Mouse (Mus musculus): ENCODE measurements at regions not wholly inside any gene's neighbourhood (a gene's known extent, or its start where the extent isn't known, plus 50 kb on each side); places are given as distances from the start of the nearest gene placed in this dataset.

- no peaks in the 10 kb centered on the region for H3K27me3 ChIP-seq (ENCODE audit: control insufficient read depth, insufficient read depth, low read length)
- no peaks in the 10 kb centered on the region for H3K4me1 ChIP-seq (ENCODE audit: control insufficient read depth, insufficient read depth, low read length)
- H3K27ac ChIP-seq (replicated peaks; ENCODE audit: low read depth, low read length) = no peak overlapping the region
- no peak overlapping the region for H3K9ac ChIP-seq (replicated peaks; ENCODE audit: low read length)
- no peaks in the 10 kb centered on the region for H3K9me3 ChIP-seq (replicated peaks; ENCODE audit: control insufficient read depth, low read length)
- ATAC-seq (replicated peaks; ENCODE audit: insufficient number of reproducible peaks, low FRiP score, low TSS enrichment, low read depth) (no peak), DNase-seq (ENCODE audit: low spot score) (no peak)
- no peak overlapping the region for H3K4me3 ChIP-seq (ENCODE audit: low read depth, low read length)
- H3K4me2 ChIP-seq (ENCODE audit: low read depth, low read length) = no peak overlapping the region
- 64% methylated on average over 6 of the region's 6 CpGs for WGBS
- H3K36me3 ChIP-seq (replicated peaks; ENCODE audit: control insufficient read depth, insufficient read depth, low read depth, low read length) = no peaks in the 10 kb centered on the region
Observed at GRCm38 (mm10) chr15:27204888-27205287, 261.6 kb upstream of the Ank start.

GRCm38 (mm10) chr15:27207446-27207845 is 259.0 kb upstream of the Ank start:
- 78% methylated on average over 11 of the region's 11 CpGs for WGBS
- H3K4me1 ChIP-seq (ENCODE audit: control insufficient read depth, insufficient read depth, low read length) = no peaks in the 10 kb centered on the region
- H3K9ac ChIP-seq (replicated peaks; ENCODE audit: low read length) = no peak overlapping the region
- no peak overlapping the region for H3K4me2 ChIP-seq (ENCODE audit: low read depth, low read length)
- no peaks in the 10 kb centered on the region for H3K27me3 ChIP-seq (ENCODE audit: control insufficient read depth, insufficient read depth, low read length)
- no peak overlapping the region for H3K27ac ChIP-seq (replicated peaks; ENCODE audit: low read depth, low read length)
- H3K4me3 ChIP-seq (ENCODE audit: low read depth, low read length) = no peak overlapping the region
- H3K9me3 ChIP-seq (replicated peaks; ENCODE audit: control insufficient read depth, low read length) = no peaks in the 10 kb centered on the region
- no peaks in the 10 kb centered on the region for H3K36me3 ChIP-seq (replicated peaks; ENCODE audit: control insufficient read depth, insufficient read depth, low read depth, low read length)
- DNase-seq (ENCODE audit: low spot score) (no peak), ATAC-seq (replicated peaks; ENCODE audit: insufficient number of reproducible peaks, low FRiP score, low TSS enrichment, low read depth) (no peak)

DNA sequence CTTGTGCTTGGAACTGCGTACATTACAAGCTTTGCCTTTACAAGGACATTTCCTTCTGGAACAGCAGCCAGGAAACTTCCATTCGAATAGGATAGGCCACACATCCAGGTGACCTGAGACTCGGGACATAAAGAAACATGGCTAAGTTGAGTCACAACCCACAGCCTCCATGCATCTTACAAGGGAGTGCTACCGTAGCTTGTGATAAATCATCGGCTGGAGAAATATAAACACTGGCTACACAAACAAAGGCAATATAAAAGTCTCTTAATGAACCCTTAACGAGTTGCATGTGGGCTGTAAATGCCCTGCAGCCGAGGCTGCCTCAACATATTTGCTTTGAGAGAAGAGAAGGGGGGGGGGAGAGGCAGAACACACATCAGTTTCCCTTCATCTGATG is 250.1 kb upstream of the Ank start:
- Histone ChIP-seq H3K4me1 (ENCODE audit: control insufficient read depth, insufficient read depth, low read length) (no peaks in the 10 kb centered on the region), H3K9ac (replicated peaks; ENCODE audit: low read length) (no peak overlapping the region), H3K4me2 (ENCODE audit: low read depth, low read length) (no peak overlapping the region), H3K9me3 (replicated peaks; ENCODE audit: control insufficient read depth, low read length) (no peaks in the 10 kb centered on the region), H3K27ac (replicated peaks; ENCODE audit: low read depth, low read length) (no peak overlapping the region), H3K4me3 (ENCODE audit: low read depth, low read length) (no peak overlapping the region), H3K27me3 (ENCODE audit: control insufficient read depth, insufficient read depth, low read length) (no peaks in the 10 kb centered on the region), H3K36me3 (replicated peaks; ENCODE audit: control insufficient read depth, insufficient read depth, low read depth, low read length) (no peaks in the 10 kb centered on the region)
- 36% methylated on average over 7 of the region's 7 CpGs for WGBS
- no peak for ATAC-seq (replicated peaks; ENCODE audit: insufficient number of reproducible peaks, low FRiP score, low TSS enrichment, low read depth)
- peak; percentile 49 for DNase-seq (ENCODE audit: low spot score)

DNA sequence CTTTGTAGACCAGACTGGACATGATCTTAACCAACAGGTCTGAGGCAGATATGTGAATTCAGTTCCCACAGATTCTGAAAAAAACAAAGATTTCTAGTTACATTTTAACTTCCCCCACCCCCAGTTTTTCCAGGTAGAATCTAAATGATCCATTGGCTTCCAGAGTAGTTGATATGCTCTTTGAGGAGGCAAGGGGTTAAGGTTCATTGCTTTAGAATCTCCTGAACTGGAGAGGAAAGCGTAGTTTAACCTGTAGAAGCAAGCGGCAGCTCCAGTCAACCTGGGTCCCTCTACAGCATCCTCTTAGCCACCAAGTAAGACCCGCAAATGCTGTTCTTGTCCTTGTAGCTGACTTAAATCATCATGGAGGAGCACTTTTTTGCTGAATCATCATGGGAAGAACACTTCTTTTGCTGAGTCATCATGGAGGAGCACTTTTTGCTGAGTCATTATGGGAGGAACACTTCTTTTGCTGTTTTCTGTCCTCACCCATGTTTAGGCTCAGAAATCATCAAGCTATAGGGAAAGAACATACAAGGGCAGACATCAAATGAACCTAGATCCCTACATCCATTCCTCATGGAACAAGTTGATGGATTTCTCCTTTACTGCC is 247.2 kb upstream of the Ank start:
- H3K27ac ChIP-seq (replicated peaks; ENCODE audit: low read depth, low read length) = no peak overlapping the region
- no peak overlapping the region for H3K4me3 ChIP-seq (ENCODE audit: low read depth, low read length)
- DNase-seq (ENCODE audit: low spot score) (no peak), ATAC-seq (replicated peaks; ENCODE audit: insufficient number of reproducible peaks, low FRiP score, low TSS enrichment, low read depth) (no peak)
- no peaks in the 10 kb centered on the region for H3K36me3 ChIP-seq (replicated peaks; ENCODE audit: control insufficient read depth, insufficient read depth, low read depth, low read length)
- no peak overlapping the region for H3K4me2 ChIP-seq (ENCODE audit: low read depth, low read length)
- H3K9ac ChIP-seq (replicated peaks; ENCODE audit: low read length) = no peak overlapping the region
- no peaks in the 10 kb centered on the region for H3K27me3 ChIP-seq (ENCODE audit: control insufficient read depth, insufficient read depth, low read length)
- H3K4me1 ChIP-seq (ENCODE audit: control insufficient read depth, insufficient read depth, low read length) = no peaks in the 10 kb centered on the region
- 91% methylated on average over 3 of the region's 3 CpGs for WGBS
- H3K9me3 ChIP-seq (replicated peaks; ENCODE audit: control insufficient read depth, low read length) = no peaks in the 10 kb centered on the region

GRCm38 (mm10) chr15:27223610-27224511 is 242.6 kb upstream of the Ank start:
- Histone ChIP-seq H3K4me1 (ENCODE audit: control insufficient read depth, insufficient read depth, low read length) (no peaks in the 10 kb centered on the region), H3K9me3 (replicated peaks; ENCODE audit: control insufficient read depth, low read length) (no peaks in the 10 kb centered on the region), H3K27ac (replicated peaks; ENCODE audit: low read depth, low read length) (no peak overlapping the region), H3K4me3 (ENCODE audit: low read depth, low read length) (no peak overlapping the region), H3K27me3 (ENCODE audit: control insufficient read depth, insufficient read depth, low read length) (no peaks in the 10 kb centered on the region), H3K4me2 (ENCODE audit: low read depth, low read length) (no peak overlapping the region), H3K36me3 (replicated peaks; ENCODE audit: control insufficient read depth, insufficient read depth, low read depth, low read length) (no peaks in the 10 kb centered on the region), H3K9ac (replicated peaks; ENCODE audit: low read length) (no peak overlapping the region)
- DNase-seq (ENCODE audit: low spot score) (no peak), ATAC-seq (replicated peaks; ENCODE audit: insufficient number of reproducible peaks, low FRiP score, low TSS enrichment, low read depth) (no peak)
- 77% methylated on average over 14 of the region's 14 CpGs for WGBS

- H3K4me3 ChIP-seq (ENCODE audit: low read depth, low read length) = no peak overlapping the region
- H3K27me3 ChIP-seq (ENCODE audit: control insufficient read depth, insufficient read depth, low read length) = no peaks in the 10 kb centered on the region
- H3K9ac ChIP-seq (replicated peaks; ENCODE audit: low read length) = no peak overlapping the region
- no peak for DNase-seq (ENCODE audit: low spot score)
- H3K4me2 ChIP-seq (ENCODE audit: low read depth, low read length) = no peak overlapping the region
- no peaks in the 10 kb centered on the region for H3K4me1 ChIP-seq (ENCODE audit: control insufficient read depth, insufficient read depth, low read length)
- ATAC-seq (replicated peaks; ENCODE audit: insufficient number of reproducible peaks, low FRiP score, low TSS enrichment, low read depth) = no peak
- H3K9me3 ChIP-seq (replicated peaks; ENCODE audit: control insufficient read depth, low read length) = no peaks in the 10 kb centered on the region
- H3K36me3 ChIP-seq (replicated peaks; ENCODE audit: control insufficient read depth, insufficient read depth, low read depth, low read length) = no peaks in the 10 kb centered on the region
- H3K27ac ChIP-seq (replicated peaks; ENCODE audit: low read depth, low read length) = no peak overlapping the region
- WGBS = 89% methylated on average over 4 of the region's 4 CpGs
Observed at GRCm38 (mm10) chr15:27224512-27224850, 242.0 kb upstream of the Ank start.

GRCm38 (mm10) chr15:27232804-27233203 is 233.7 kb upstream of the Ank start:
- Histone ChIP-seq H3K27ac (replicated peaks; ENCODE audit: low read depth, low read length) (no peak overlapping the region), H3K9me3 (replicated peaks; ENCODE audit: control insufficient read depth, low read length) (no peaks in the 10 kb centered on the region), H3K9ac (replicated peaks; ENCODE audit: low read length) (no peak overlapping the region), H3K4me3 (ENCODE audit: low read depth, low read length) (no peak overlapping the region), H3K36me3 (replicated peaks; ENCODE audit: control insufficient read depth, insufficient read depth, low read depth, low read length) (no peaks in the 10 kb centered on the region), H3K4me2 (ENCODE audit: low read depth, low read length) (no peak overlapping the region), H3K27me3 (ENCODE audit: control insufficient read depth, insufficient read depth, low read length) (no peaks in the 10 kb centered on the region), H3K4me1 (ENCODE audit: control insufficient read depth, insufficient read depth, low read length) (no peaks in the 10 kb centered on the region)
- DNase-seq (ENCODE audit: low spot score) = no peak
- no peak for ATAC-seq (replicated peaks; ENCODE audit: insufficient number of reproducible peaks, low FRiP score, low TSS enrichment, low read depth)
- WGBS = 83% methylated on average over 5 of the region's 5 CpGs

DNA sequence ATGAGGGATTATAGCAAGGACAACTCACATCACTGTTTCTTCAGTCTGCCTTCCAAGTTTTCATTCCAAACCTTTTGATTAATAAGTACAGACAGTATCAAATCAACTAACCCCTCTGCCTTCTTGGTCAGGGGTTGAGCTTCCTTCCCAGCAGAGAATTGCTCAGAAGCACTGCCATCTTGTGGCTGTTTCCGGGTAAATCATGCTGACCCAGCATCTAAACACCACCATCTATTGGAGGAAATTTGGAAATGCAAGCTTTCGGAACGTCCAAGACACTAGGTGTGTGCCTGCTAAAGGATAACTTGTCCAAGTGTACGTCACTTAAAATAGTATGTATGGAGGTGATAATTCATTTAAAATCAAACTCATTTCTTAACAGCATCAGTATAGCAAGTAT is 231.7 kb upstream of the Ank start:
- Histone ChIP-seq H3K4me2 (ENCODE audit: low read depth, low read length) (no peak overlapping the region), H3K36me3 (replicated peaks; ENCODE audit: control insufficient read depth, insufficient read depth, low read depth, low read length) (no peaks in the 10 kb centered on the region), H3K4me3 (ENCODE audit: low read depth, low read length) (no peak overlapping the region), H3K27me3 (ENCODE audit: control insufficient read depth, insufficient read depth, low read length) (no peaks in the 10 kb centered on the region), H3K4me1 (ENCODE audit: control insufficient read depth, insufficient read depth, low read length) (no peaks in the 10 kb centered on the region), H3K27ac (replicated peaks; ENCODE audit: low read depth, low read length) (no peak overlapping the region), H3K9me3 (replicated peaks; ENCODE audit: control insufficient read depth, low read length) (no peaks in the 10 kb centered on the region), H3K9ac (replicated peaks; ENCODE audit: low read length) (no peak overlapping the region)
- ATAC-seq (replicated peaks; ENCODE audit: insufficient number of reproducible peaks, low FRiP score, low TSS enrichment, low read depth) (peak; percentile 44; the same call in 1 of the 2 replicates), DNase-seq (ENCODE audit: low spot score) (peak; percentile 84)
- 12% methylated on average over 4 of the region's 4 CpGs for WGBS

Measured in embryonic facial prominence, embryonic 11.5 days (tissue).